Mouse (Mus musculus): Measurements from ENCODE around the gene Mob3a. TPM values are rescaled to one million over a fixed set of nuclear protein-coding genes. Genes with fewer than 3 reads are reported as not detected.

The Mob3a gene
- polyA plus RNA-seq, 1 experiment from 2014 or later: 54.7 TPM

GRCm38 (mm10) chr10:80671936-80672690 lies 29.7 kb downstream of the Mob3a start:
- 87% methylated on average over 11 of the region's 11 CpGs for WGBS
- Histone ChIP-seq H3K4me3 (peak overlapping the region; percentile 17), H3K36me3 (replicated peaks) (peaks cover 71% of the 10 kb centered on the region), H3K27ac (no peak overlapping the region), H3K27me3 (ENCODE audit: poor library complexity, severe bottlenecking) (no peaks in the 10 kb centered on the region), H3K4me1 (peaks cover 45% of the 10 kb centered on the region), H3K9me3 (no peaks in the 10 kb centered on the region)
- no peak for DNase-seq (ENCODE audit: extremely low spot score, low spot score)

GRCm38 (mm10) chr10:80671251-80671650 lies 30.5 kb downstream of the Mob3a start:
- H3K27me3 ChIP-seq (ENCODE audit: poor library complexity, severe bottlenecking): no peaks in the 10 kb centered on the region
- 90% methylated on average over 4 of the region's 4 CpGs for WGBS
- DNase-seq (ENCODE audit: extremely low spot score, low spot score): no peak
- peaks cover 46% of the 10 kb centered on the region for H3K4me1 ChIP-seq
- H3K36me3 ChIP-seq (replicated peaks): peaks cover 79% of the 10 kb centered on the region
- no peak overlapping the region for H3K27ac ChIP-seq
- H3K9me3 ChIP-seq: no peaks in the 10 kb centered on the region
- peak overlapping the region; percentile 2; the same call in 1 of the 2 replicates for H3K4me3 ChIP-seq

- 93% methylated on average over 2 of the region's 2 CpGs for WGBS
- Histone ChIP-seq H3K27ac (no peak overlapping the region), H3K4me1 (peaks cover 53% of the 10 kb centered on the region), H3K9me3 (no peaks in the 10 kb centered on the region), H3K36me3 (replicated peaks) (peaks cover 87% of the 10 kb centered on the region), H3K27me3 (ENCODE audit: poor library complexity, severe bottlenecking) (no peaks in the 10 kb centered on the region), H3K4me3 (no peak overlapping the region)
- DNase-seq (ENCODE audit: extremely low spot score, low spot score): no peak
These were observed 31.2 kb downstream of the Mob3a start for GRCm38 (mm10) chr10:80670531-80670930.

- Histone ChIP-seq H3K4me3 (no peak overlapping the region), H3K4me1 (peaks cover 53% of the 10 kb centered on the region), H3K9me3 (no peaks in the 10 kb centered on the region), H3K36me3 (replicated peaks) (peaks cover 92% of the 10 kb centered on the region), H3K27me3 (ENCODE audit: poor library complexity, severe bottlenecking) (no peaks in the 10 kb centered on the region), H3K27ac (no peak overlapping the region)
- WGBS: 93% methylated on average over 7 of the region's 7 CpGs
- no peak for DNase-seq (ENCODE audit: extremely low spot score, low spot score)
These were observed 31.9 kb downstream of the Mob3a start for GRCm38 (mm10) chr10:80669737-80670485.

- no peaks in the 10 kb centered on the region for H3K27me3 ChIP-seq (ENCODE audit: poor library complexity, severe bottlenecking)
- H3K36me3 ChIP-seq (replicated peaks): peaks cover 91% of the 10 kb centered on the region
- H3K27ac ChIP-seq: no peak overlapping the region
- peaks cover 51% of the 10 kb centered on the region for H3K4me1 ChIP-seq
- no peaks in the 10 kb centered on the region for H3K9me3 ChIP-seq
- H3K4me3 ChIP-seq: no peak overlapping the region
- no peak for DNase-seq (ENCODE audit: extremely low spot score, low spot score)
- 92% methylated on average over 12 of the region's 12 CpGs for WGBS
These were observed 32.8 kb downstream of the Mob3a start for GRCm38 (mm10) chr10:80669018-80669417.

- no peak overlapping the region for H3K27ac ChIP-seq
- WGBS: 87% methylated on average over 11 of the region's 11 CpGs
- H3K4me3 ChIP-seq: no peak overlapping the region
- H3K4me1 ChIP-seq: peaks cover 50% of the 10 kb centered on the region
- H3K9me3 ChIP-seq: no peaks in the 10 kb centered on the region
- no peaks in the 10 kb centered on the region for H3K27me3 ChIP-seq (ENCODE audit: poor library complexity, severe bottlenecking)
- no peak for DNase-seq (ENCODE audit: extremely low spot score, low spot score)
- peaks cover 87% of the 10 kb centered on the region for H3K36me3 ChIP-seq (replicated peaks)
These were observed 33.2 kb downstream of the Mob3a start for GRCm38 (mm10) chr10:80668614-80669013.

- H3K27ac ChIP-seq: no peak overlapping the region
- H3K4me1 ChIP-seq: peaks cover 41% of the 10 kb centered on the region
- no peaks in the 10 kb centered on the region for H3K27me3 ChIP-seq (ENCODE audit: poor library complexity, severe bottlenecking)
- DNase-seq (ENCODE audit: extremely low spot score, low spot score): no peak
- no peaks in the 10 kb centered on the region for H3K9me3 ChIP-seq
- H3K36me3 ChIP-seq (replicated peaks): peaks cover 70% of the 10 kb centered on the region
- no peak overlapping the region; the same call in 1 of the 2 replicates for H3K4me3 ChIP-seq
- 82% methylated on average over 19 of the region's 19 CpGs for WGBS
These were observed 34.9 kb downstream of the Mob3a start for GRCm38 (mm10) chr10:80666837-80667412.

- Histone ChIP-seq H3K4me1 (peaks cover 40% of the 10 kb centered on the region), H3K27ac (no peak overlapping the region), H3K36me3 (replicated peaks) (peaks cover 62% of the 10 kb centered on the region), H3K9me3 (no peaks in the 10 kb centered on the region), H3K27me3 (ENCODE audit: poor library complexity, severe bottlenecking) (no peaks in the 10 kb centered on the region), H3K4me3 (no peak overlapping the region; the same call in 1 of the 2 replicates)
- no peak for DNase-seq (ENCODE audit: extremely low spot score, low spot score)
- 74% methylated on average over 10 of the region's 10 CpGs for WGBS
These were observed 35.6 kb downstream of the Mob3a start for GRCm38 (mm10) chr10:80665981-80666733.

- 0 out of 2 replicates have a peak overlapping the region, but pooled peaks have one; percentile 44 for H3K27ac ChIP-seq
- no peaks in the 10 kb centered on the region for H3K27me3 ChIP-seq (ENCODE audit: poor library complexity, severe bottlenecking)
- peaks cover 55% of the 10 kb centered on the region for H3K36me3 ChIP-seq (replicated peaks)
- DNase-seq (ENCODE audit: extremely low spot score, low spot score): no peak
- 76% methylated on average over 4 of the region's 4 CpGs for WGBS
- H3K9me3 ChIP-seq: no peaks in the 10 kb centered on the region
- H3K4me1 ChIP-seq: peaks cover 42% of the 10 kb centered on the region
- no peak overlapping the region for H3K4me3 ChIP-seq
These were observed 36.3 kb downstream of the Mob3a start for GRCm38 (mm10) chr10:80665459-80665858.

- WGBS: 24% methylated on average over 10 of the region's 10 CpGs
- no peak for DNase-seq (ENCODE audit: extremely low spot score, low spot score)
- peak overlapping the region; percentile 56; the same call in 1 of the 2 replicates for H3K27ac ChIP-seq
These were observed 36.8 kb downstream of the Mob3a start for GRCm38 (mm10) chr10:80665016-80665380.

GRCm38 (mm10) chr10:80664197-80665015 lies 37.4 kb downstream of the Mob3a start:
- WGBS: 58% methylated on average over 16 of the region's 16 CpGs
- peak overlapping the region; percentile 14; the same call in 1 of the 2 replicates for H3K4me3 ChIP-seq
- H3K9me3 ChIP-seq: no peaks in the 10 kb centered on the region
- H3K36me3 ChIP-seq (replicated peaks): peaks cover 44% of the 10 kb centered on the region
- peak overlapping the region; percentile 56; the same call in 1 of the 2 replicates for H3K27ac ChIP-seq
- peaks cover 42% of the 10 kb centered on the region for H3K4me1 ChIP-seq
- DNase-seq (ENCODE audit: extremely low spot score, low spot score): no peak
- H3K27me3 ChIP-seq (ENCODE audit: poor library complexity, severe bottlenecking): no peaks in the 10 kb centered on the region

More at GRCm38 (mm10) chr10:80665016-80665380, 36.8 kb downstream of the Mob3a start:
- H3K27me3 ChIP-seq (ENCODE audit: poor library complexity, severe bottlenecking): no peaks in the 10 kb centered on the region
- peaks cover 50% of the 10 kb centered on the region for H3K36me3 ChIP-seq (replicated peaks)
- H3K4me3 ChIP-seq: 0 out of 2 replicates have a peak overlapping the region, but pooled peaks have one; percentile 14
- peaks cover 42% of the 10 kb centered on the region for H3K4me1 ChIP-seq
- H3K9me3 ChIP-seq: no peaks in the 10 kb centered on the region

All from forebrain, embryonic 10.5 days (tissue).